Mouse (Mus musculus): Measurements from ENCODE around the gene Ntm. TPM values are rescaled to one million over a fixed set of nuclear protein-coding genes. Genes with fewer than 3 reads are reported as not detected.
A peak's percentile ranks its signal among the peaks of the same experiment; 100 is the strongest.

Ntm gene
- polyA plus RNA-seq, 1 experiment from 2014 or later, result 156 TPM

DNA sequence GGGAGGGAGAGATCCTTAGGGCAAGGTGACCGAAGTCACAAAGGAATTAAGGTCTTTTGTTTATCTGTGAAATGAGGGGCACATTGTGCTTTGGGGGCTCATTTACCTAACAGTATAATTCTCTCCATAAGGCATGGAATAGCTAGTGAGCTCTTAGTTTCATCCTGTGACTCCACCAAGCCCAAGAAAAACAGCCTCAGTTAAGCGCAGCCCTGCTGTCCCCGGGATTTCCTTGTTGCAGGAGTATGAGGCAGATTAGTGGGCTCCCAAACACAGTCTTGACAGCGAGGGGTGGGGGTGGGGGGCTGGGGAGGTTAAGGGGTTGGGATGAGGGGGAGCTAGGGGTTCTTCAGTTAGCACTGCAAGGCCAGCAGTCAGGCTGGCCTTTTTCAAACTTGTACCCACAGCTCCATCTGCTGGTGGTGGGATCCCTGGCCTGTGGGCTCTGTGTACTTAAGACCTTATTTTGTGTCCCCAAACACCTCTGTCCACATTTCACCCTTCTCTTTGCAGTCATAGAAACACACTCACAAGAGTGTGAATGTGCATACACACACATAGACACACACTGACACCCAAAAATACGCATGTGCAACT is 504.9 kb downstream of the Ntm start:
- H3K4me1 ChIP-seq (replicated peaks), result peaks cover 13% of the 10 kb centered on the region
- no peaks in the 10 kb centered on the region for H3K27me3 ChIP-seq
- no peak overlapping the region for H3K9ac ChIP-seq
- H3K27ac ChIP-seq, result no peak overlapping the region
- WGBS, result 13% methylated on average over 5 of the region's 5 CpGs
- ATAC-seq (ENCODE audit: low FRiP score), result peak; percentile 59; the same call in 1 of the 2 replicates
- H3K4me3 ChIP-seq, result no peak overlapping the region
- no peak overlapping the region for H3K4me2 ChIP-seq
- H3K9me3 ChIP-seq, result no peaks in the 10 kb centered on the region
- no peaks in the 10 kb centered on the region for H3K36me3 ChIP-seq

DNA sequence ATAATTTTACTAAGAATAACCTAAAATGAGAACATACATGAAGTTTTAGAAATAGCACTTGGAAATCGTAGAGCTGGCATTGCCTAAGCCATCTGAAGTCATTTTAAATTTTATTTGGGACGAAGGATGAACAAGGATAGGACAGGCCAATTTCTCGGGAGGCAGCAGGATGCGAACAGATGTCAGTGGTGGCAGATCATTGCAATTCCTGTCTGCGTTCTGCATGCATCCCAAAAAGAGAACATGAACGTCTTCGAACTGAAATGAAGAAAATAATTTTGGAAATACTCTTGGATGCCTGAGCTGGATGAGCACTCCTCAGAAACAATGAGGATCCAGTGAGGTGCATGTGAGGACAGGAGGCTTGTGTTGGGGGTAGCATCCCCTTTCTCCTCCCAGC is 506.9 kb downstream of the Ntm start:
- Histone ChIP-seq H3K9me3 (no peaks in the 10 kb centered on the region), H3K4me2 (no peak overlapping the region), H3K4me1 (replicated peaks) (peaks cover 13% of the 10 kb centered on the region), H3K9ac (no peak overlapping the region), H3K36me3 (no peaks in the 10 kb centered on the region), H3K27me3 (no peaks in the 10 kb centered on the region), H3K4me3 (no peak overlapping the region), H3K27ac (no peak overlapping the region)
- 91% methylated on average over 7 of the region's 7 CpGs for WGBS
- no peak for ATAC-seq (ENCODE audit: low FRiP score)

DNA sequence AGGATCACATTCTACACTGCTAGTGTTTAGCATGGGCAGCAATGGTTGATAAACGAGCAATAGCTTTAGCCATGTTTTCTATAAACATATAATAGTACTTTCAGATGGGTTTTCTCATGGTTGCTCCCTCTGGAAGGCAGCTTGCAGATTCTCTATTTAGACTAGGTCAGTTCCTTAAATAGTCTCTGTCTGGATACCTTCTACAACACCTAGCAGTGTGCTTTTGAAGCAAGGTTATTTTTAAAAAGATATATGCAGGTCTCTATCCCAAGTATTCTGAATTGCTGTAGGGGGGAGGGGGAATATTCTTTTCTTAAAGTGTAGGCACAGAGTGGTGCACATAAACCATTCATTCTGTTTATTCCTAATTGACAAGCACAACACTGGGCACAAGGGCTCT is 511.7 kb downstream of the Ntm start:
- Histone ChIP-seq H3K4me1 (replicated peaks) (no peaks in the 10 kb centered on the region), H3K27me3 (no peaks in the 10 kb centered on the region), H3K4me2 (no peak overlapping the region), H3K27ac (no peak overlapping the region), H3K4me3 (no peak overlapping the region), H3K9me3 (no peaks in the 10 kb centered on the region), H3K36me3 (no peaks in the 10 kb centered on the region), H3K9ac (no peak overlapping the region)
- WGBS, result 94% methylated on average over 1 of the region's 1 CpGs
- no peak for ATAC-seq (ENCODE audit: low FRiP score)

DNA sequence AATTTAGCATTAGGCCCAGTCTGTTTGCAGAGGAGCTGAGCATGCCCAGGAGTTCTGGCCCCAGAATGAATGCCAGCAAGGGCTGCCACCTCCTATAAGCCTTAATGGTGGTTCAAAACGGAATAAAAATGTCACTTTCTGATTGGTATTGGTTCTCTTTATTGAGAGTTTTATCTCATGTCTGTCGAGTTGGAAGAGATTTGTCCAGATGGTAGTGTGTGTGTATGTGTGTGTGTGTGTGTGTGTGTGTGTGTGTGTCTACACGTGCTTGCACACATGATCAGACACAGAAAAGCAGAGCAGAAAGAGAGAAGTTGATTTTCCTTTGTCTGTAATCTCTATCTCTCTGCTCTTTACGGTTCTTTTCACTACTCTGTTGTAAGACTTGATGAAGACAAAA is 518.9 kb downstream of the Ntm start:
- no peak overlapping the region for H3K9ac ChIP-seq
- H3K27me3 ChIP-seq, result no peaks in the 10 kb centered on the region
- H3K9me3 ChIP-seq, result no peaks in the 10 kb centered on the region
- no peak overlapping the region for H3K4me2 ChIP-seq
- WGBS, result 52% methylated on average over 4 of the region's 4 CpGs
- no peak overlapping the region for H3K27ac ChIP-seq
- no peaks in the 10 kb centered on the region for H3K36me3 ChIP-seq
- no peak for ATAC-seq (ENCODE audit: low FRiP score)
- H3K4me1 ChIP-seq (replicated peaks), result peaks cover 4% of the 10 kb centered on the region; the same call in 1 of the 2 replicates
- H3K4me3 ChIP-seq, result no peak overlapping the region

- no peaks in the 10 kb centered on the region for H3K27me3 ChIP-seq
- no peak for ATAC-seq (ENCODE audit: low FRiP score)
- H3K9me3 ChIP-seq, result no peaks in the 10 kb centered on the region
- WGBS, result 59% methylated on average over 5 of the region's 5 CpGs
- no peak overlapping the region for H3K4me3 ChIP-seq
- no peak overlapping the region for H3K27ac ChIP-seq
- no peak overlapping the region for H3K9ac ChIP-seq
- peaks cover 8% of the 10 kb centered on the region for H3K4me1 ChIP-seq (replicated peaks)
- no peak overlapping the region for H3K4me2 ChIP-seq
- no peaks in the 10 kb centered on the region for H3K36me3 ChIP-seq
Observed at GRCm38 (mm10) chr9:29439401-29439800, 523.5 kb downstream of the Ntm start.

GRCm38 (mm10) chr9:29434611-29435010 is 528.3 kb downstream of the Ntm start:
- Histone ChIP-seq H3K9me3 (no peaks in the 10 kb centered on the region), H3K4me2 (no peak overlapping the region), H3K9ac (no peak overlapping the region), H3K4me1 (replicated peaks) (peaks cover 21% of the 10 kb centered on the region), H3K27ac (peak overlapping the region; percentile 55), H3K4me3 (no peak overlapping the region), H3K27me3 (no peaks in the 10 kb centered on the region), H3K36me3 (no peaks in the 10 kb centered on the region)
- 38% methylated on average over 6 of the region's 6 CpGs for WGBS
- ATAC-seq (ENCODE audit: low FRiP score), result no peak

GRCm38 (mm10) chr9:29433910-29434309 is 529.0 kb downstream of the Ntm start:
- no peaks in the 10 kb centered on the region for H3K36me3 ChIP-seq
- H3K4me3 ChIP-seq, result no peak overlapping the region
- WGBS, result 4% methylated on average over 4 of the region's 4 CpGs
- H3K27me3 ChIP-seq, result no peaks in the 10 kb centered on the region
- H3K9me3 ChIP-seq, result no peaks in the 10 kb centered on the region
- no peak overlapping the region for H3K9ac ChIP-seq
- no peak overlapping the region for H3K4me2 ChIP-seq
- peak overlapping the region; percentile 55 for H3K27ac ChIP-seq
- ATAC-seq (ENCODE audit: low FRiP score), result peak; percentile 49; the same call in 1 of the 2 replicates
- peaks cover 25% of the 10 kb centered on the region for H3K4me1 ChIP-seq (replicated peaks)

DNA sequence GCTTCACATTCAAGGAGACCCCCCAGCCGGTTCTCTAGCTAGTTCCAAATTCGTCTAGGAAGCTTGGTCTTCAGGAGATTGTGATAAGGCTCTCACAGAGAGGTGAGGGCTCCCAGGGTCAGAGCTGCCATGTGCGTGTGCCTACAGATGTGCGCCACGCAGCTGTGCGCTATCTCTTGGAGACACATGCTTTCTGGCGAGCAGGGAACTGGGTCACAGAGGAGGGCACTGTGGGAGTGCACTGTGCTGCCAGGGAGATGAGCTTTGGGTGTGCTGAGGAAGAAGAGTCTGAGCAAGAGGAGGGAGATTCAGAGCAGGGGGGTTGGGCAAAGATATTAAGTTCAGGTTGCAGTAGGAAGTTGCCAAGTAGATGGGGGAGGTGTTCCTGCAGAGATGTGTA is 529.8 kb downstream of the Ntm start:
- 62% methylated on average over 7 of the region's 7 CpGs for WGBS
- no peak for ATAC-seq (ENCODE audit: low FRiP score)
- Histone ChIP-seq H3K4me3 (no peak overlapping the region), H3K36me3 (no peaks in the 10 kb centered on the region), H3K4me1 (replicated peaks) (peaks cover 33% of the 10 kb centered on the region), H3K9me3 (no peaks in the 10 kb centered on the region), H3K27ac (no peak overlapping the region), H3K4me2 (no peak overlapping the region), H3K27me3 (no peaks in the 10 kb centered on the region), H3K9ac (no peak overlapping the region)

DNA sequence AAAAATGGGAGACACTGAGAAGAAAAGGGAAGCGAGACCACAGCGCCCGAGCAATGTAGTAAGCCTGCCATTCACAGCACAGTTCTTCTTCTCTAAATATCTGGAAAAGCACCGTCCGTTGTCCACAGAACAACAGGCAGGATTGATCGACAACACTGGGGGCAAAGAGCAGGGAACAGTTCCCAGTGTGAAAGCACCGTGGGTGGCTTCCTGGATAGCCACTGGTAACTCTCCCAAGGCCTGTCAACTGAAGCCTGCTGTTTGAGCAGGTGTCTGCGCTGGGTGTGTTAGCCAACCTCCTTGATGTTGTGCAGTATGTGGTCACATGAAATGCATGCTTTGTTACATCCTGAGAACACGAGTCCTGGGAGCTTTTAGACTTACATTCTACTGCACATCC is 531.4 kb downstream of the Ntm start:
- Histone ChIP-seq H3K9ac (no peak overlapping the region), H3K36me3 (no peaks in the 10 kb centered on the region), H3K27me3 (no peaks in the 10 kb centered on the region), H3K4me3 (no peak overlapping the region), H3K9me3 (no peaks in the 10 kb centered on the region), H3K4me1 (replicated peaks) (peaks cover 36% of the 10 kb centered on the region), H3K4me2 (no peak overlapping the region), H3K27ac (no peak overlapping the region)
- 56% methylated on average over 9 of the region's 9 CpGs for WGBS
- ATAC-seq (ENCODE audit: low FRiP score), result no peak

- 78% methylated on average over 3 of the region's 3 CpGs for WGBS
- no peaks in the 10 kb centered on the region for H3K36me3 ChIP-seq
- H3K27me3 ChIP-seq, result no peaks in the 10 kb centered on the region
- H3K9me3 ChIP-seq, result no peaks in the 10 kb centered on the region
- H3K27ac ChIP-seq, result no peak overlapping the region
- H3K4me3 ChIP-seq, result no peak overlapping the region
- H3K4me2 ChIP-seq, result no peak overlapping the region
- H3K9ac ChIP-seq, result no peak overlapping the region
- peaks cover 36% of the 10 kb centered on the region for H3K4me1 ChIP-seq (replicated peaks)
- ATAC-seq (ENCODE audit: low FRiP score), result no peak
Observed at GRCm38 (mm10) chr9:29430189-29430588, 532.8 kb downstream of the Ntm start.

GRCm38 (mm10) chr9:29428322-29428721 is 534.6 kb downstream of the Ntm start:
- H3K36me3 ChIP-seq, result no peaks in the 10 kb centered on the region
- H3K4me2 ChIP-seq, result no peak overlapping the region
- H3K9me3 ChIP-seq, result no peaks in the 10 kb centered on the region
- H3K4me3 ChIP-seq, result no peak overlapping the region
- H3K9ac ChIP-seq, result no peak overlapping the region; the same call in 1 of the 2 replicates
- peak; percentile 43; the same call in 1 of the 2 replicates for ATAC-seq (ENCODE audit: low FRiP score)
- H3K4me1 ChIP-seq (replicated peaks), result peaks cover 21% of the 10 kb centered on the region
- peak overlapping the region; percentile 61 for H3K27ac ChIP-seq
- 11% methylated on average over 7 of the region's 7 CpGs for WGBS
- no peaks in the 10 kb centered on the region for H3K27me3 ChIP-seq

DNA sequence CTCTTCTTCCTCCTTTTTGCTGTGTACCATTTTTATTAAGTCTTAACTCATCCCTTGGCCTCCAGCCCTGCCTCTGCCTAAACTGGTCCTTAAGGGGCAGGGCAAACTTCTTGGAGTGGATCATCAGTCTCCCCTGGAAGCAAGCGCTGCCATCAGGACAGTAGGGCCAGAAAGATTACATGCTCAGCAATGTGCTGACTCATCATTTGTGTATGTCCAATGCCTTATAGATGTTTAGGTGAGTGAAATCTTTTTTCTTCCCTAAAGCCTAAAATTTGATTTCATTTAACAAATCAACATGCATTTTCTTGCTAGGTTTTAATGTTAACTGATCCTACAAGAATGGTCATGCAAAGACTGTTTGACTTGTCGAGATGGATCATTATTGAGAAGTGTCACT is 536.7 kb downstream of the Ntm start:
- Histone ChIP-seq H3K27ac (no peak overlapping the region), H3K27me3 (no peaks in the 10 kb centered on the region), H3K4me1 (replicated peaks) (peaks cover 16% of the 10 kb centered on the region), H3K4me2 (no peak overlapping the region), H3K9me3 (no peaks in the 10 kb centered on the region), H3K4me3 (no peak overlapping the region), H3K9ac (no peak overlapping the region), H3K36me3 (no peaks in the 10 kb centered on the region)
- no peak for ATAC-seq (ENCODE audit: low FRiP score)
- WGBS, result 95% methylated on average over 2 of the region's 2 CpGs

GRCm38 (mm10) chr9:29415578-29415977 is 547.4 kb downstream of the Ntm start:
- peaks cover 21% of the 10 kb centered on the region for H3K27me3 ChIP-seq
- H3K9me3 ChIP-seq, result no peaks in the 10 kb centered on the region
- H3K4me1 ChIP-seq (replicated peaks), result peaks cover 29% of the 10 kb centered on the region
- H3K36me3 ChIP-seq, result no peaks in the 10 kb centered on the region
- WGBS, result 72% methylated on average over 2 of the region's 2 CpGs
- H3K4me3 ChIP-seq, result no peak overlapping the region
- no peak for ATAC-seq (ENCODE audit: low FRiP score)
- no peak overlapping the region; the same call in 1 of the 2 replicates for H3K27ac ChIP-seq
- H3K4me2 ChIP-seq, result no peak overlapping the region
- H3K9ac ChIP-seq, result no peak overlapping the region
